Mouse (Mus musculus) cerebellum, adult 2 months (tissue): Measurements from ENCODE around the gene Kif5c.

ENCODE experiments used
- CTCF ChIP-seq: fragments of 200-500 bp; IDR thresholded peaks from 2 replicates; pipeline ENCODE4 v1.5.1; 2011; ENCODE audit warnings: low read depth, mild to moderate bottlenecking, control low read depth, low read length, moderate library complexity, borderline replicate concordance; ENCODE audit not compliant: insufficient read depth
- POLR2A ChIP-seq: fragments of 200-500 bp; IDR thresholded peaks from 2 replicates; pipeline ENCODE4 v1.6.1; 2011; ENCODE audit warnings: low read length, control low read depth, borderline replicate concordance; ENCODE audit not compliant: insufficient read depth

DNA sequence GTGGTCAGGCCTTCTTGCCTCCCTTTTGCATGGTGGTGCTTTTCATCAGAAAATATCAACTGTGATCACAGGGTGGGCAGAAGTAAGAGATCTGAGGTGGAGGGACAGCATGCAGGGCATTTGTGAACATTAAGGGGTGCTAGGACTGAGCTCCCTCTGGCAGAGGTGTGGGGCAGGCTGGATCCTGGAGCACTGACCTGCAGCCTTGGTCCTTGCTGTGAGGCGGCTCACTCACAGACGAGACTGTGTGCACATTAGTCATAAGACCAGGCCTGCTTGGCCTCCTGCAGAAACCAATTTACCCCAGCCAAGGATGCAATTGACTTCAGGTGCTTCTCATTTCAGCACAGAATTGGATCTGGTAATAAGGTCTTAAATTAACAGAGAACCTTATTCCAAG lies 128.6 kb downstream of the Kif5c start:
- TF ChIP-seq CTCF (no peak), POLR2A (no peak)
